Mouse (Mus musculus): ENCODE data around the gene Ccp110. TPM values are rescaled to one million over a fixed set of nuclear protein-coding genes. Genes with fewer than 3 reads are reported as not detected.
A peak's percentile ranks its signal among the peaks of the same experiment; 100 is the strongest.

The Ccp110 gene
- polyA plus RNA-seq, 1 experiment = 7.0 TPM

DNA sequence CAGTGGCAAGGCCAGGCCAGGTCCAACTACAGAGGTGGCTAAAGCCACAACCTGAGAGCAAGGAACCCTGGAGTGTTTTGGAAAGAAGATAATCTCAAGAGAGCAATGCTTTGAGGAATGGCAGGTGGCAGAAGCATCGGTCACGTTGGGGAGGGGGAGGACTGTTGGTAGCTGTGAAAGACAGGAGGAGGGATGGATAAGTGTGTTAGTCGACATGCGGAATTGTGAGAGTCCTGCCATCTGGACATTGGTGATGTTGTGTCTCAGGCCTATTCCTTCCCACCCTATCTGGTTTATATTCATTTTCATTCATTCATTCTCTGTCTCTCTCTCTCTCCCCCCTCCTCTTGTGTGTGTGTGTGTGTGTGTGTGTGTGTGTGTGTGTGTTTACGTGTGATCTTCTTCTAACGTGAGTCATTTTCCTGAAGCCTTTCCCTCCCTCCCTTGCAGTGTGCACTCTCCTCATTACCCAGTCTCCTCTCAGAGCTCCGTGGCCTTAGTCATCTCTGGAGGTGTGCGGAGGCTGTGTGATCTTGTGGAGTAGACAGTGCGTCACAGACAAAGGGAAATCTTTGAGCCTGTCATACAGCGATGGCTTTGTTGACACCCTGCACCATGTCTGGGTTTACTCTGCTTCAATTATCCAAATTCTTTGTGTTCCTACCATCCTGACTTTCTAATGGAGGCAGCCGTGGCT is 71.1 kb downstream of the Ccp110 start:
- TF ChIP-seq CTCF (IDR thresholded peaks at IDR 0.05; ENCODE audit: low read depth, low read length) (no peak), POLR2A (IDR thresholded peaks at IDR 0.05; ENCODE audit: borderline replicate concordance, low read depth, low read length) (no peak)
- Histone ChIP-seq H3K4me1 (ENCODE audit: control insufficient read depth, insufficient read depth, low read length) (peaks cover 28% of the 10 kb centered on the region), H3K27ac (ENCODE audit: insufficient read depth, low read depth, low read length) (no peak overlapping the region), H3K4me3 (ENCODE audit: insufficient read depth, low read length) (no peak overlapping the region)

DNA sequence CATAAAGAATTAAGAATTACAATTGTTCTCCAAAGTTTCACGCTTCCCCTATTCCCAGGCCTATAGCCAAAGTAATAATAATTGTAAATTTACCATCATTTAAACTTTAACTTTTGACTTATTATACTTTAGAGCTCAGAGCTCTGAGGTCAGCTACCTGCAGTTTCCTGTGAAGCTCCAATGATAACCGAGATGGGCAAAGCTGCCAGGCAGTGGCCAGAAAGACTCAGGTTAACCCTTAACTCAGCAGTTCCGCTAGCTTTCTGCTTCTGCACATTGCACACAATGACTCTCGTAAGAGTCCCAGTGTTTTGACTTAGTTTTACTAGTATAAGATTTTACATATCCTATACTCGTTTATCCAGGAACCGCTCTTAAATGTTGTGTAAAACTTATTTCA is 73.7 kb downstream of the Ccp110 start:
- Histone ChIP-seq H3K27ac (ENCODE audit: insufficient read depth, low read depth, low read length) (peak overlapping the region; percentile 74), H3K4me3 (ENCODE audit: insufficient read depth, low read length) (no peak overlapping the region), H3K4me1 (ENCODE audit: control insufficient read depth, insufficient read depth, low read length) (peaks cover 20% of the 10 kb centered on the region)
- no peak for TF ChIP-seq POLR2A (IDR thresholded peaks at IDR 0.05; ENCODE audit: borderline replicate concordance, low read depth, low read length)
- TF ChIP-seq CTCF (IDR thresholded peaks at IDR 0.05; ENCODE audit: low read depth, low read length) = no peak

Other genes starting within 250 kb of the Ccp110 start
- 50.9 and 59.0 TPM in 2 replicates for gene Itpripl2, start 220.6 kb upstream of the Ccp110 start, polyA plus RNA-seq (2012; ENCODE audit: insufficient read depth, insufficient read length, missing spikeins)
- gene Coq7, start 179.2 kb upstream of the Ccp110 start, polyA plus RNA-seq (2012; ENCODE audit: insufficient read depth, insufficient read length, missing spikeins) = 13.6 and 15.8 TPM in 2 replicates
- not detected in 2 replicates for gene Tmc7, start 127.8 kb upstream of the Ccp110 start, polyA plus RNA-seq (2012; ENCODE audit: insufficient read depth, insufficient read length, missing spikeins)
- gene Tmc5, start 115.3 kb upstream of the Ccp110 start, polyA plus RNA-seq (2012; ENCODE audit: insufficient read depth, insufficient read length, missing spikeins) = not detected in 2 replicates
- gene Gde1, start 6.8 kb upstream of the Ccp110 start, polyA plus RNA-seq (2012; ENCODE audit: insufficient read depth, insufficient read length, missing spikeins) = 33.9 and 37.4 TPM in 2 replicates
- gene Vps35l, start 27.7 kb downstream of the Ccp110 start, polyA plus RNA-seq (2012; ENCODE audit: insufficient read depth, insufficient read length, missing spikeins) = 93.5 and 120 TPM in 2 replicates
- not detected in 2 replicates for gene Iqck, start 143.2 kb downstream of the Ccp110 start, polyA plus RNA-seq (2012; ENCODE audit: insufficient read depth, insufficient read length, missing spikeins)
- 14.2 and 19.2 TPM in 2 replicates for gene Knop1, start 143.7 kb downstream of the Ccp110 start, polyA plus RNA-seq (2012; ENCODE audit: insufficient read depth, insufficient read length, missing spikeins)

Data from bone marrow macrophage, adult 2 months (primary cell).